Mouse (Mus musculus): ENCODE measurements around the gene Agpat4. TPM values are rescaled to one million over a fixed set of nuclear protein-coding genes. Genes with fewer than 3 reads are reported as not detected.
A peak's percentile ranks its signal among the peaks of the same experiment; 100 is the strongest.

The Agpat4 gene
- total and polyA plus RNA-seq, 2 experiments from 2014 or later = 9.2 to 13.4 TPM

GRCm38 (mm10) chr17:12205015-12205693 lies 86.7 kb downstream of the Agpat4 start:
- TF ChIP-seq EP300 (IDR thresholded peaks at IDR 0.05; ENCODE audit: low read depth) (no peak), CTCF (IDR thresholded peaks at IDR 0.05; ENCODE audit: low read depth) (no peak)
- WGBS = 37% methylated on average over 10 of the region's 10 CpGs
- H3K9me3 ChIP-seq (replicated peaks; ENCODE audit: control insufficient read depth, low read length) = no peaks in the 10 kb centered on the region
- ATAC-seq (ENCODE audit: insufficient read depth, low read depth) (peak; percentile 22), DNase-seq (ENCODE audit: low spot score) (no peak)
- H3K4me3 ChIP-seq (ENCODE audit: low read depth, low read length) = no peak overlapping the region
- no peaks in the 10 kb centered on the region for H3K27me3 ChIP-seq (ENCODE audit: control insufficient read depth, insufficient read depth, low read length)
- no peak overlapping the region for H3K27ac ChIP-seq (ENCODE audit: low read depth)
- H3K36me3 ChIP-seq (replicated peaks; ENCODE audit: control insufficient read depth, insufficient read depth, low read length) = no peaks in the 10 kb centered on the region
- no peak overlapping the region for H3K9ac ChIP-seq (replicated peaks; ENCODE audit: low read depth, low read length)
- no peak overlapping the region for H3K4me2 ChIP-seq (ENCODE audit: low read depth, low read length)
- peaks cover 16% of the 10 kb centered on the region for H3K4me1 ChIP-seq (ENCODE audit: control insufficient read depth, insufficient read depth)

- Histone ChIP-seq H3K27ac (ENCODE audit: low read depth) (no peak overlapping the region), H3K9me3 (replicated peaks; ENCODE audit: control insufficient read depth, low read length) (no peaks in the 10 kb centered on the region), H3K27me3 (ENCODE audit: control insufficient read depth, insufficient read depth, low read length) (no peaks in the 10 kb centered on the region), H3K9ac (replicated peaks; ENCODE audit: low read depth, low read length) (no peak overlapping the region), H3K4me1 (ENCODE audit: control insufficient read depth, insufficient read depth) (peaks cover 16% of the 10 kb centered on the region), H3K36me3 (replicated peaks; ENCODE audit: control insufficient read depth, insufficient read depth, low read length) (no peaks in the 10 kb centered on the region), H3K4me2 (ENCODE audit: low read depth, low read length) (no peak overlapping the region), H3K4me3 (ENCODE audit: low read depth, low read length) (no peak overlapping the region)
- ATAC-seq (ENCODE audit: insufficient read depth, low read depth) (peak; percentile 25), DNase-seq (ENCODE audit: low spot score) (no peak)
- TF ChIP-seq EP300 (IDR thresholded peaks at IDR 0.05; ENCODE audit: low read depth) (no peak), CTCF (IDR thresholded peaks at IDR 0.05; ENCODE audit: low read depth) (no peak)
- 18% methylated on average over 4 of the region's 4 CpGs for WGBS
These were observed 87.2 kb downstream of the Agpat4 start for GRCm38 (mm10) chr17:12205694-12206075.

- 59% methylated on average over 3 of the region's 3 CpGs for WGBS
- no peaks in the 10 kb centered on the region for H3K27me3 ChIP-seq (ENCODE audit: control insufficient read depth, insufficient read depth, low read length)
- no peaks in the 10 kb centered on the region for H3K36me3 ChIP-seq (replicated peaks; ENCODE audit: control insufficient read depth, insufficient read depth, low read length)
These were observed 87.7 kb downstream of the Agpat4 start for GRCm38 (mm10) chr17:12206248-12206647.

GRCm38 (mm10) chr17:12207022-12207548 lies 88.6 kb downstream of the Agpat4 start:
- TF ChIP-seq EP300 (IDR thresholded peaks at IDR 0.05; ENCODE audit: low read depth) = no peak
- TF ChIP-seq CTCF (IDR thresholded peaks at IDR 0.05; ENCODE audit: low read depth) = no peak
- ATAC-seq (ENCODE audit: insufficient read depth, low read depth) (no peak), DNase-seq (ENCODE audit: low spot score) (no peak)
- H3K4me2 ChIP-seq (ENCODE audit: low read depth, low read length) = no peak overlapping the region
- no peaks in the 10 kb centered on the region for H3K27me3 ChIP-seq (ENCODE audit: control insufficient read depth, insufficient read depth, low read length)
- H3K27ac ChIP-seq (ENCODE audit: low read depth) = no peak overlapping the region
- H3K4me3 ChIP-seq (ENCODE audit: low read depth, low read length) = no peak overlapping the region
- 0 out of 2 replicates have a peak, but pooled peaks cover 2% of the 10 kb centered on the region for H3K36me3 ChIP-seq (replicated peaks; ENCODE audit: control insufficient read depth, insufficient read depth, low read length)
- H3K9me3 ChIP-seq (replicated peaks; ENCODE audit: control insufficient read depth, low read length) = no peaks in the 10 kb centered on the region
- 58% methylated on average over 1 of the region's 1 CpGs for WGBS
- peaks cover 16% of the 10 kb centered on the region for H3K4me1 ChIP-seq (ENCODE audit: control insufficient read depth, insufficient read depth)
- H3K9ac ChIP-seq (replicated peaks; ENCODE audit: low read depth, low read length) = no peak overlapping the region

More at GRCm38 (mm10) chr17:12206248-12206647, 87.7 kb downstream of the Agpat4 start:
- no peak for DNase-seq (ENCODE audit: low spot score)
- Histone ChIP-seq H3K4me3 (ENCODE audit: low read depth, low read length) (no peak overlapping the region), H3K4me1 (ENCODE audit: control insufficient read depth, insufficient read depth) (peaks cover 16% of the 10 kb centered on the region), H3K27ac (ENCODE audit: low read depth) (no peak overlapping the region), H3K4me2 (ENCODE audit: low read depth, low read length) (no peak overlapping the region), H3K9me3 (replicated peaks; ENCODE audit: control insufficient read depth, low read length) (no peaks in the 10 kb centered on the region), H3K9ac (replicated peaks; ENCODE audit: low read depth, low read length) (no peak overlapping the region)
- no peak for ATAC-seq (ENCODE audit: insufficient read depth, low read depth)
- no peak for TF ChIP-seq CTCF (IDR thresholded peaks at IDR 0.05; ENCODE audit: low read depth)

DNA sequence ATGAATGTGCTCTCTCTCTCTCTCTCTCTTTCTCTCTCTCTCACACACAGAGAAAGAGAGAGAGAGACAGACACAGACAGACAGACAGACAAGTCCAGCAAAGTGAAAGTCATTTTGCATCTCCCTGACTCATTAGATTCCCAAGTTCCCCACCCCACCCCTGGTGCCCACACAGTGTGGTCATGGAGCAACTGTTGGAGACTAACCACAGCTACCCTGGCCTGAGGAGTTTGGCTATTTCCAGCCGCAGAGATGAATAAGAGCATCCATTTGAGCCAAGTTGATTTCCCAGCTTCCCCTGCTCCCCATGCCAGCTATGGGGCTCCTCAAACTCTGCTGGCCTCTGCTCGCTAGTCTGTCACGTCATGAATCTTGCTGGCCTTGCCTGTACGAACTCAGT lies 91.0 kb downstream of the Agpat4 start:
- Histone ChIP-seq H3K4me2 (ENCODE audit: low read depth, low read length) (no peak overlapping the region), H3K27ac (ENCODE audit: low read depth) (no peak overlapping the region), H3K27me3 (ENCODE audit: control insufficient read depth, insufficient read depth, low read length) (no peaks in the 10 kb centered on the region), H3K4me3 (ENCODE audit: low read depth, low read length) (no peak overlapping the region), H3K4me1 (ENCODE audit: control insufficient read depth, insufficient read depth) (peaks cover 16% of the 10 kb centered on the region), H3K36me3 (replicated peaks; ENCODE audit: control insufficient read depth, insufficient read depth, low read length) (0 out of 2 replicates have a peak, but pooled peaks cover 9% of the 10 kb centered on the region), H3K9ac (replicated peaks; ENCODE audit: low read depth, low read length) (no peak overlapping the region), H3K9me3 (replicated peaks; ENCODE audit: control insufficient read depth, low read length) (no peaks in the 10 kb centered on the region)
- WGBS = 65% methylated on average over 4 of the region's 4 CpGs
- TF ChIP-seq CTCF (IDR thresholded peaks at IDR 0.05; ENCODE audit: low read depth) = no peak
- no peak for TF ChIP-seq EP300 (IDR thresholded peaks at IDR 0.05; ENCODE audit: low read depth)
- no peak for DNase-seq (ENCODE audit: low spot score)
- no peak for ATAC-seq (ENCODE audit: insufficient read depth, low read depth)

Data from heart, postnatal 0 days (tissue).